Mouse (Mus musculus) MEL (cell line): ENCODE results near the gene Cfap54. TPM values are rescaled to one million over a fixed set of nuclear protein-coding genes. Genes with fewer than 3 reads are reported as not detected.
A peak's percentile ranks its signal among the peaks of the same experiment; 100 is the strongest.

Experiments used
- DNase-seq: peaks from one replicate; pipeline ENCODE4 v3.0.0; 2011; ENCODE audit warnings: low read depth, low spot score
- H3K27ac ChIP-seq: 2 replicates; pipeline ENCODE4 v1.5.1; 2012; ENCODE audit warnings: low read depth, mild to moderate bottlenecking, control low read depth, low read length, moderate library complexity; ENCODE audit not compliant: control insufficient read depth
- H3K27me3 ChIP-seq, 2 experiments: fragments of 150-350 bp in 1 of 2; sonication (generic) in 1 of 2; 2 replicates each; pipeline ENCODE4 v1.6.1; 2012; ENCODE audit warnings: low read length in 2 of 2, mild to moderate bottlenecking in 2 of 2, improper control_type of control experiment in 1 of 2, moderate library complexity in 1 of 2; ENCODE audit not compliant: insufficient read depth in 2 of 2, control insufficient read depth in 1 of 2
- H3K36me3 ChIP-seq, 2 experiments: 2 replicates each; pipeline ENCODE4 v1.6.1; 2012 to 2014; ENCODE audit warnings: low read length in 2 of 2, improper control_type of control experiment in 1 of 2, inconsistent platforms in 1 of 2, mild to moderate bottlenecking in 1 of 2; ENCODE audit not compliant: insufficient read depth in 2 of 2, control insufficient read depth in 1 of 2
- H3K4me1 ChIP-seq, 2 experiments: fragments of 150-350 bp in 1 of 2; sonication (generic) in 1 of 2; 2 replicates each; pipeline ENCODE4 v1.6.1; 2012; ENCODE audit warnings: low read length in 2 of 2, improper control_type of control experiment in 1 of 2, mild to moderate bottlenecking in 1 of 2; ENCODE audit not compliant: insufficient read depth in 2 of 2, control insufficient read depth in 1 of 2
- H3K4me3 ChIP-seq, 2 experiments: fragments of 150-350 bp in 1 of 2; sonication (generic) in 1 of 2; 2 replicates each; pipeline ENCODE4 v1.5.1; 2012; ENCODE audit warnings: low read depth in 2 of 2, low read length in 2 of 2, mild to moderate bottlenecking in 2 of 2, moderate library complexity in 2 of 2, control low read depth in 1 of 2, improper control_type of control experiment in 1 of 2; ENCODE audit not compliant: control insufficient read depth in 1 of 2, insufficient read depth in 1 of 2
- H3K79me2 ChIP-seq: 2 replicates; pipeline ENCODE4 v1.6.1; 2012; ENCODE audit warnings: mild to moderate bottlenecking, low read length, moderate library complexity; ENCODE audit not compliant: control insufficient read depth, poor library complexity, insufficient read depth
- H3K9ac ChIP-seq: 2 replicates; pipeline ENCODE4 v1.6.1; 2012; ENCODE audit warnings: low read depth, mild to moderate bottlenecking, control low read depth, low read length, moderate library complexity; ENCODE audit not compliant: control insufficient read depth, poor library complexity, severe bottlenecking
- H3K9me3 ChIP-seq: fragments of 150-350 bp; sonication (generic); replicated peaks from 2 replicates; pipeline ENCODE4 v1.6.1; 2012; ENCODE audit warnings: mild to moderate bottlenecking, low read length, improper control_type of control experiment, moderate library complexity; ENCODE audit not compliant: insufficient read depth
- CHD1 ChIP-seq: IDR thresholded peaks from 2 replicates; pipeline ENCODE4 v1.6.1; 2012; ENCODE audit warnings: low read depth, mild to moderate bottlenecking, inconsistent platforms, low read length, improper control_type of control experiment
- CHD2 ChIP-seq: IDR thresholded peaks from 2 replicates; pipeline ENCODE4 v1.6.1; 2011; ENCODE audit warnings: low read length, improper control_type of control experiment
- CTCF ChIP-seq, 3 experiments: IDR thresholded peaks in 2 of 3; conservative IDR thresholded peaks in 1 of 3; 2 replicates each; pipeline ENCODE4 v1.5.1; 2011 to 2012; ENCODE audit warnings: low read length in 3 of 3, low read depth in 2 of 3, mild to moderate bottlenecking in 2 of 3, improper control_type of control experiment in 1 of 3, inconsistent platforms in 1 of 3, mixed read lengths in 1 of 3, moderate library complexity in 1 of 3; ENCODE audit not compliant: control insufficient read depth in 1 of 3, insufficient read depth in 1 of 3, poor library complexity in 1 of 3, severe bottlenecking in 1 of 3
- E2F4 ChIP-seq: IDR thresholded peaks from 2 replicates; pipeline ENCODE4 v1.6.1; 2011; ENCODE audit warnings: low read depth, low read length, improper control_type of control experiment, borderline replicate concordance
- ELF1 ChIP-seq: IDR thresholded peaks from 2 replicates; pipeline ENCODE4 v1.6.1; 2014; ENCODE audit warnings: low read depth, mild to moderate bottlenecking, inconsistent platforms, low read length, improper control_type of control experiment, moderate library complexity
- EP300 ChIP-seq, 2 experiments: IDR thresholded peaks; 2 replicates each; pipeline ENCODE4 v1.6.1; 2011; ENCODE audit warnings: improper control_type of control experiment in 2 of 2, low read length in 2 of 2, low read depth in 1 of 2, mild to moderate bottlenecking in 1 of 2
- ETS1 ChIP-seq: IDR thresholded peaks from 2 replicates; pipeline ENCODE4 v1.6.1; 2012; ENCODE audit warnings: low read depth, mild to moderate bottlenecking, inconsistent platforms, low read length, improper control_type of control experiment, moderate library complexity
- GABPA ChIP-seq: IDR thresholded peaks from 2 replicates; pipeline ENCODE4 v1.6.1; 2012; ENCODE audit warnings: low read depth, mild to moderate bottlenecking, inconsistent platforms, low read length, improper control_type of control experiment, moderate library complexity
- GATA1 ChIP-seq: IDR thresholded peaks from 2 replicates; pipeline ENCODE4 v1.6.1; 2011; ENCODE audit warnings: low read depth, low read length, improper control_type of control experiment
- KAT2A ChIP-seq: conservative IDR thresholded peaks from 2 replicates; pipeline ENCODE4 v1.6.1; 2012; ENCODE audit warnings: low read depth, low read length, improper control_type of control experiment, inconsistent platforms
- MAX ChIP-seq: IDR thresholded peaks from 2 replicates; pipeline ENCODE4 v1.6.1; 2011; ENCODE audit warnings: low read length, improper control_type of control experiment
- MEF2A ChIP-seq: IDR thresholded peaks from 2 replicates; pipeline ENCODE4 v1.6.1; 2014; ENCODE audit warnings: low read depth, mild to moderate bottlenecking, inconsistent platforms, low read length, improper control_type of control experiment; ENCODE audit not compliant: poor library complexity, insufficient replicate concordance, severe bottlenecking; ENCODE audit errors: extremely low read depth
- MYB ChIP-seq: IDR thresholded peaks from 2 replicates; pipeline ENCODE4 v1.6.1; 2011; ENCODE audit warnings: mild to moderate bottlenecking, low read depth, low read length, improper control_type of control experiment
- MYC ChIP-seq: IDR thresholded peaks from 2 replicates; pipeline ENCODE4 v1.6.1; 2011; ENCODE audit warnings: low read depth, mild to moderate bottlenecking, low read length, improper control_type of control experiment, moderate library complexity
- POLR2A ChIP-seq, 2 experiments: IDR thresholded peaks; 2 replicates each; pipeline ENCODE4 v1.6.1; 2011 to 2012; ENCODE audit warnings: low read length in 2 of 2, mild to moderate bottlenecking in 2 of 2, control low read depth in 1 of 2, improper control_type of control experiment in 1 of 2, low read depth in 1 of 2, moderate library complexity in 1 of 2; ENCODE audit not compliant: control insufficient read depth in 1 of 2, insufficient read depth in 1 of 2, poor library complexity in 1 of 2
- RCOR1 ChIP-seq: IDR thresholded peaks from 2 replicates; pipeline ENCODE4 v1.6.1; 2012; ENCODE audit warnings: low read depth, mild to moderate bottlenecking, inconsistent platforms, low read length, improper control_type of control experiment
- SIN3A ChIP-seq: IDR thresholded peaks from 2 replicates; pipeline ENCODE4 v1.6.1; 2012; ENCODE audit warnings: low read length, improper control_type of control experiment, inconsistent platforms
- SMC3 ChIP-seq: IDR thresholded peaks from 2 replicates; pipeline ENCODE4 v1.6.1; 2011; ENCODE audit warnings: low read depth, low read length, improper control_type of control experiment
- TAL1 ChIP-seq: IDR thresholded peaks from 2 replicates; pipeline ENCODE4 v1.6.1; 2012; ENCODE audit warnings: mild to moderate bottlenecking, inconsistent platforms, low read length, moderate library complexity, mixed read lengths
- TCF12 ChIP-seq: IDR thresholded peaks from 2 replicates; pipeline ENCODE4 v1.6.1; 2014; ENCODE audit warnings: low read depth, mild to moderate bottlenecking, inconsistent platforms, low read length, improper control_type of control experiment, moderate library complexity
- UBTF ChIP-seq: IDR thresholded peaks from 2 replicates; pipeline ENCODE4 v1.6.1; 2012; ENCODE audit warnings: low read depth, mild to moderate bottlenecking, inconsistent platforms, low read length, improper control_type of control experiment, moderate library complexity, borderline replicate concordance; ENCODE audit not compliant: insufficient read depth
- ZMIZ1 ChIP-seq: IDR thresholded peaks from 2 replicates; pipeline ENCODE4 v1.6.1; 2012; ENCODE audit warnings: low read depth, mild to moderate bottlenecking, inconsistent platforms, low read length, improper control_type of control experiment, moderate library complexity
- ZNF384 ChIP-seq: IDR thresholded peaks from 2 replicates; pipeline ENCODE4 v1.6.1; 2012; ENCODE audit warnings: low read depth, mild to moderate bottlenecking, inconsistent platforms, low read length, improper control_type of control experiment
- polyA plus RNA-seq, 2 experiments: library from polyadenylated mRNA; stranded (reverse) in 1 of 2; unstranded in 1 of 2; fragments of >175 nt in 1 of 2; fragments of >200 nt in 1 of 2; gene quantifications; 2 replicates each; pipeline versions ENCODE4 v1.2.1 to v1.2.4; 2012; ENCODE audit warnings: low replicate concordance in 2 of 2, low read depth in 1 of 2; ENCODE audit not compliant: insufficient read length in 2 of 2, insufficient read depth in 1 of 2, missing spikeins in 1 of 2
- total RNA-seq: library from RNA; depleted of rRNA; stranded (reverse); fragments of 300-350 nt; gene quantifications from 2 replicates; pipeline ENCODE4 v1.2.3, GENCODE M21; 2012

Cfap54 gene
- total and polyA plus RNA-seq, 3 experiments, result 2.0 to 2.7 TPM; not detected in 1

DNA sequence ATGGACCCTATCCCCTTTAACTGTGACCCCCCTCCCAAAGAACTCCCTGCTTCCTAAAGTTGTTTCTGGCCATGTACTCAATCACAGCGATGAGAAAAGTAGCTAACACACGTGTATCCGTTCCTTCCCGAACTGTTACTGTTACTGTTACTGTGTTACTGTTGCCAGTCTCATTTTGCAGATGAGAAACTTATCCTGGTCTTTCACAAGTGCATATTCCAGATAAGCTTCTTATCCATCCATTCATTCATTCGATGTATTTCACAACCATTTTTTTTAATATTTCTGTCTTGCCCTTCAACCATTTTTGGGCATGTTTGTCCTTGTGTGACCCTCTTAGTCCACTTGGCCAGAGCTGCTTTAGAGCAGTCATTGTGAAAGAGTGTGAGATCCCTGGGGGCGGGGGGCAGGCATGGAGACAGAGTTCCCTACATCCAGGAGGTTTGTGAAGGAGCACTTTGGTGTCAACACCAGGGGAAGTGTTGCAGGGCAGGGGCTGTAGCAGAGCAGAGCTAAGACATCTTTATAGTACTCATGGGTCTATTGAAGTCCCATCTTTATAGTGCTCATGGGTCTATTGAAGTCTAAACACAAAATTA, 39.9 kb upstream of the Cfap54 start:
- Histone ChIP-seq H3K9me3 (no peaks in the 10 kb centered on the region), H3K9ac (no peak overlapping the region), H3K4me1 (peaks cover 24 to 50% of the 10 kb centered on the region in 2 experiments), H3K36me3 (peaks cover 0 to 56% of the 10 kb centered on the region in 2 experiments; a peak in 2 of 4 replicates), H3K4me3 (no peak overlapping the region), H3K27me3 (no peaks in the 10 kb centered on the region), H3K79me2 (no peaks in the 10 kb centered on the region), H3K27ac (peak overlapping the region; percentile 56)
- no peak for TF ChIP-seq CHD2
- peak; percentile 79 for TF ChIP-seq ZNF384
- peak; percentile 77 for TF ChIP-seq GATA1
- TF ChIP-seq SMC3, result no peak
- TF ChIP-seq CTCF (IDR thresholded peaks at IDR 0.05 in 2 of 3, conservative IDR thresholded peaks at IDR 0.05 in 1 of 3; ENCODE audit: control insufficient read depth in 1 of 3, insufficient read depth in 1 of 3, low read depth in 2 of 3, low read length in 3 of 3, poor library complexity in 1 of 3, severe bottlenecking in 1 of 3), result no peak
- TF ChIP-seq TCF12, result peak; percentile 85
- peak; percentile 82 for TF ChIP-seq RCOR1
- peak; percentile 67 to 85 for TF ChIP-seq EP300 (IDR thresholded peaks at IDR 0.05; ENCODE audit: low read depth in 1 of 2, low read length in 2 of 2)
- peak; percentile 68 for TF ChIP-seq ETS1
- TF ChIP-seq MYB, result peak; percentile 58; the same call in 1 of the 2 replicates
- no peak for TF ChIP-seq CHD1
- no peak for TF ChIP-seq ELF1
- peak; percentile 39 for TF ChIP-seq TAL1
- no peak for TF ChIP-seq ZMIZ1
- peak; percentile 44 for DNase-seq

DNA sequence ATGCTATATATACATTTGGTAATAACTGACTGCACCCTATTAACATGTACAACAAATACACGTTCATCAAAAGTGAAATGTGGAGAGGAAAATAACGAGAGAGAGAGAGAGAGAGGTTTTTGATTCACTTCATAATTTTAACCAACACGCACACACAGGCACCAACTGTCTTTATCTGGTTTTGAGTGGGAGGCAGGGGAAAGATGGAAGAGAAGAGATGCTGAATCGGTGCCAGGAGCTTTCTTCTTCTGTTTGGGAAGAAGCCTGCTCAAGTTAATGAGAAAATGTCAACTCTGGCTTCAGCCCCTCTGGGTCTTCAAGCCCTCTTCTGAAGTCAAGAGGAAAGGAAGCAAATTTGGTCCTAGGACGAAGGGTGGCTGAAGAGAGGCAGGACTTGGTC, 38.4 kb upstream of the Cfap54 start:
- peaks cover 0 to 48% of the 10 kb centered on the region in 2 experiments; a peak in 2 of 4 replicates for H3K36me3 ChIP-seq
- 0 out of 4 replicates have a peak overlapping the region, but pooled peaks of 1 of the 2 experiments have one; percentile 6 for H3K4me3 ChIP-seq
- peaks cover 24 to 39% of the 10 kb centered on the region in 2 experiments for H3K4me1 ChIP-seq
- H3K79me2 ChIP-seq, result no peaks in the 10 kb centered on the region
- no peaks in the 10 kb centered on the region for H3K27me3 ChIP-seq
- peak; percentile 61 for DNase-seq
- H3K27ac ChIP-seq, result peak overlapping the region; percentile 64
- no peaks in the 10 kb centered on the region for H3K9me3 ChIP-seq
- H3K9ac ChIP-seq, result no peak overlapping the region
- TF ChIP-seq SIN3A (peak; percentile 26; the same call in 1 of the 2 replicates), TCF12 (peak; percentile 54; the same call in 1 of the 2 replicates), POLR2A (IDR thresholded peaks at IDR 0.05; ENCODE audit: control insufficient read depth in 1 of 2, insufficient read depth in 1 of 2, low read depth in 1 of 2, low read length in 2 of 2, poor library complexity in 1 of 2) (no peak), GATA1 (peak; percentile 60), ETS1 (peak; percentile 62), RCOR1 (peak; percentile 58; the same call in 1 of the 2 replicates), MEF2A (no peak), GABPA (no peak), E2F4 (no peak), EP300 (IDR thresholded peaks at IDR 0.05; ENCODE audit: low read depth in 1 of 2, low read length in 2 of 2) (peak; percentile 75 to 87), MAX (0 out of 2 replicates have a peak, but pooled peaks have one; percentile 57), MYB (peak; percentile 66; the same call in 1 of the 2 replicates), MYC (peak; percentile 52; the same call in 1 of the 2 replicates), KAT2A (no peak), CTCF (IDR thresholded peaks at IDR 0.05 in 2 of 3, conservative IDR thresholded peaks at IDR 0.05 in 1 of 3; ENCODE audit: control insufficient read depth in 1 of 3, insufficient read depth in 1 of 3, low read depth in 2 of 3, low read length in 3 of 3, poor library complexity in 1 of 3, severe bottlenecking in 1 of 3) (no peak), UBTF (no peak)
